Mouse (Mus musculus): ENCODE results near the gene Gm45140. TPM values are rescaled to one million over a fixed set of nuclear protein-coding genes. Genes with fewer than 3 reads are reported as not detected.

Gm45140 gene
- polyA plus RNA-seq, 1 experiment from 2014 or later = 2.3 TPM

- DNase-seq (ENCODE audit: low spot score) = no peak
Observed at GRCm38 (mm10) chr6:87802462-87802861, 33.1 kb downstream of the Gm45140 start.

GRCm38 (mm10) chr6:87799576-87799975, 36.0 kb downstream of the Gm45140 start:
- DNase-seq (ENCODE audit: low spot score) = no peak

- DNase-seq (ENCODE audit: low spot score) = no peak
Observed at GRCm38 (mm10) chr6:87797321-87797720, 38.3 kb downstream of the Gm45140 start.

- no peak for DNase-seq (ENCODE audit: low spot score)
Observed at GRCm38 (mm10) chr6:87796251-87796880, 39.2 kb downstream of the Gm45140 start.

GRCm38 (mm10) chr6:87795385-87796150, 40.0 kb downstream of the Gm45140 start:
- DNase-seq (ENCODE audit: low spot score) = no peak

- DNase-seq (ENCODE audit: low spot score) = no peak
Observed at GRCm38 (mm10) chr6:87793821-87794510, 41.6 kb downstream of the Gm45140 start.

- no peak for DNase-seq (ENCODE audit: low spot score)
Observed at GRCm38 (mm10) chr6:87791826-87792225, 43.8 kb downstream of the Gm45140 start.

- peak; percentile 35 for DNase-seq (ENCODE audit: low spot score)
Observed at GRCm38 (mm10) chr6:87790779-87791480, 44.7 kb downstream of the Gm45140 start.

- no peak for DNase-seq (ENCODE audit: low spot score)
Observed at GRCm38 (mm10) chr6:87789791-87790190, 45.8 kb downstream of the Gm45140 start.

GRCm38 (mm10) chr6:87788896-87789587, 46.6 kb downstream of the Gm45140 start:
- no peak for DNase-seq (ENCODE audit: low spot score)

- no peak for DNase-seq (ENCODE audit: low spot score)
Observed at GRCm38 (mm10) chr6:87788266-87788895, 47.2 kb downstream of the Gm45140 start.

GRCm38 (mm10) chr6:87787108-87787890, 48.3 kb downstream of the Gm45140 start:
- DNase-seq (ENCODE audit: low spot score) = no peak

GRCm38 (mm10) chr6:87786621-87787020, 49.0 kb downstream of the Gm45140 start:
- DNase-seq (ENCODE audit: low spot score) = no peak

GRCm38 (mm10) chr6:87784033-87784432, 51.6 kb downstream of the Gm45140 start:
- DNase-seq (ENCODE audit: low spot score) = no peak

GRCm38 (mm10) chr6:87780546-87781301, 54.9 kb downstream of the Gm45140 start:
- no peak for DNase-seq (ENCODE audit: low spot score)

- no peak for DNase-seq (ENCODE audit: low spot score)
Observed at GRCm38 (mm10) chr6:87779174-87780165, 56.1 kb downstream of the Gm45140 start.

GRCm38 (mm10) chr6:87778294-87779173, 57.1 kb downstream of the Gm45140 start:
- DNase-seq (ENCODE audit: low spot score) = no peak

Data from thymus, postnatal 0 days (tissue).